Mouse (Mus musculus): Measurements from ENCODE around the gene Atg2a. TPM values are rescaled to one million over a fixed set of nuclear protein-coding genes. Genes with fewer than 3 reads are reported as not detected.
"Not testable (repeated sequence)": the region's sequence is repeated elsewhere in the genome, so short reads cannot be mapped to it uniquely, and the experiment has no call there.

Atg2a gene
- polyA plus RNA-seq, 1 experiment, result 47.4 TPM

GRCm38 (mm10) chr19:6305517-6306115 lies 64.1 kb downstream of the Atg2a start:
- H3K27ac ChIP-seq (ENCODE audit: insufficient read depth, low read length), result peak overlapping the region; percentile 81
- H3K4me3 ChIP-seq (ENCODE audit: extremely low read depth, insufficient read depth, insufficient read length), result peak overlapping the region; percentile 72; the same call in 1 of the 2 replicates
- no peaks in the 10 kb centered on the region; the same call in none of the 2 replicates for H3K4me1 ChIP-seq (ENCODE audit: control insufficient read depth, insufficient read depth, insufficient read length)
- TF ChIP-seq POLR2A (IDR thresholded peaks at IDR 0.05; ENCODE audit: low read depth, low read length), result no peak
- TF ChIP-seq CTCF (IDR thresholded peaks at IDR 0.05; ENCODE audit: extremely low read depth, insufficient read depth, insufficient read length, insufficient replicate concordance), result no peak
- H3K36me3 ChIP-seq (ENCODE audit: control insufficient read depth, insufficient read depth, low read length), result no peaks in the 10 kb centered on the region
- WGBS, result 72% methylated on average over 8 of the region's 8 CpGs
- no peaks in the 10 kb centered on the region for H3K27me3 ChIP-seq (ENCODE audit: control insufficient read depth, insufficient read depth, low read length)
- DNase-seq (ENCODE audit: low read depth in 1 of 2, low spot score in 2 of 2), result no peak

GRCm38 (mm10) chr19:6306137-6306551 lies 64.7 kb downstream of the Atg2a start, which contains the start of gene Cdc42bpg:
Gene Cdc42bpg (plus strand): TSS chr19:6306456.
- under 1% methylated on average over 37 of the region's 38 CpGs for WGBS
- no peak for TF ChIP-seq POLR2A (IDR thresholded peaks at IDR 0.05; ENCODE audit: low read depth, low read length)
- TF ChIP-seq CTCF (IDR thresholded peaks at IDR 0.05; ENCODE audit: extremely low read depth, insufficient read depth, insufficient read length, insufficient replicate concordance), result no peak

GRCm38 (mm10) chr19:6306586-6306985 lies 65.1 kb downstream of the Atg2a start:
- H3K27ac ChIP-seq (ENCODE audit: insufficient read depth, low read length), result peak overlapping the region; percentile 49; the same call in 1 of the 2 replicates
- no peaks in the 10 kb centered on the region for H3K27me3 ChIP-seq (ENCODE audit: control insufficient read depth, insufficient read depth, low read length)
- peak overlapping the region; percentile 72 for H3K4me3 ChIP-seq (ENCODE audit: extremely low read depth, insufficient read depth, insufficient read length)
- DNase-seq (ENCODE audit: low read depth in 1 of 2, low spot score in 2 of 2), result peak; percentile 56 to 66
- no peaks in the 10 kb centered on the region for H3K36me3 ChIP-seq (ENCODE audit: control insufficient read depth, insufficient read depth, low read length)
- under 1% methylated on average over 25 of the region's 34 CpGs for WGBS
- TF ChIP-seq CTCF (IDR thresholded peaks at IDR 0.05; ENCODE audit: extremely low read depth, insufficient read depth, insufficient read length, insufficient replicate concordance) (peak; percentile 58; the same call in 1 of the 2 replicates), POLR2A (IDR thresholded peaks at IDR 0.05; ENCODE audit: low read depth, low read length) (no peak)
- H3K4me1 ChIP-seq (ENCODE audit: control insufficient read depth, insufficient read depth, insufficient read length), result no peaks in the 10 kb centered on the region; the same call in none of the 2 replicates

More at GRCm38 (mm10) chr19:6306137-6306551, 64.7 kb downstream of the Atg2a start, which contains the start of gene Cdc42bpg:
- Histone ChIP-seq H3K4me1 (ENCODE audit: control insufficient read depth, insufficient read depth, insufficient read length) (no peaks in the 10 kb centered on the region; the same call in none of the 2 replicates), H3K4me3 (ENCODE audit: extremely low read depth, insufficient read depth, insufficient read length) (peak within 1 kb of the TSS; percentile 72), H3K36me3 (ENCODE audit: control insufficient read depth, insufficient read depth, low read length) (no peaks in the 10 kb centered on the region), H3K27me3 (ENCODE audit: control insufficient read depth, insufficient read depth, low read length) (no peaks in the 10 kb centered on the region), H3K27ac (ENCODE audit: insufficient read depth, low read length) (peak within 1 kb of the TSS; percentile 81)
- peak; percentile 64 to 90 for DNase-seq (ENCODE audit: low read depth in 1 of 2, low spot score in 2 of 2)

GRCm38 (mm10) chr19:6307733-6308531 lies 66.5 kb downstream of the Atg2a start:
- WGBS, result 90% methylated on average over 9 of the region's 9 CpGs
- no peak for DNase-seq (ENCODE audit: low read depth in 1 of 2, low spot score in 2 of 2)
- H3K4me3 ChIP-seq (ENCODE audit: extremely low read depth, insufficient read depth, insufficient read length), result no peak overlapping the region

GRCm38 (mm10) chr19:6310181-6310580 lies 68.7 kb downstream of the Atg2a start:
- H3K4me1 ChIP-seq (ENCODE audit: control insufficient read depth, insufficient read depth, insufficient read length), result no peaks in the 10 kb centered on the region; the same call in 1 of the 2 replicates
- TF ChIP-seq CTCF (IDR thresholded peaks at IDR 0.05; ENCODE audit: extremely low read depth, insufficient read depth, insufficient read length, insufficient replicate concordance) (no peak), POLR2A (IDR thresholded peaks at IDR 0.05; ENCODE audit: low read depth, low read length) (no peak)
- H3K27ac ChIP-seq (ENCODE audit: insufficient read depth, low read length), result no peak overlapping the region
- no peak for DNase-seq (ENCODE audit: low read depth in 1 of 2, low spot score in 2 of 2)
- no peak overlapping the region for H3K4me3 ChIP-seq (ENCODE audit: extremely low read depth, insufficient read depth, insufficient read length)
- H3K27me3 ChIP-seq (ENCODE audit: control insufficient read depth, insufficient read depth, low read length), result no peaks in the 10 kb centered on the region
- WGBS, result 90% methylated on average over 5 of the region's 5 CpGs
- peaks cover 4% of the 10 kb centered on the region for H3K36me3 ChIP-seq (ENCODE audit: control insufficient read depth, insufficient read depth, low read length)

More at GRCm38 (mm10) chr19:6307733-6308531, 66.5 kb downstream of the Atg2a start:
- Histone ChIP-seq H3K36me3 (ENCODE audit: control insufficient read depth, insufficient read depth, low read length) (no peaks in the 10 kb centered on the region), H3K27ac (ENCODE audit: insufficient read depth, low read length) (no peak overlapping the region), H3K27me3 (ENCODE audit: control insufficient read depth, insufficient read depth, low read length) (no peaks in the 10 kb centered on the region), H3K4me1 (ENCODE audit: control insufficient read depth, insufficient read depth, insufficient read length) (no peaks in the 10 kb centered on the region; the same call in 1 of the 2 replicates)
- no peak for TF ChIP-seq POLR2A (IDR thresholded peaks at IDR 0.05; ENCODE audit: low read depth, low read length)
- no peak for TF ChIP-seq CTCF (IDR thresholded peaks at IDR 0.05; ENCODE audit: extremely low read depth, insufficient read depth, insufficient read length, insufficient replicate concordance)

- not testable (repeated sequence) for H3K27me3 ChIP-seq (ENCODE audit: control insufficient read depth, insufficient read depth, low read length); H3K4me1 ChIP-seq (ENCODE audit: control insufficient read depth, insufficient read depth, insufficient read length); DNase-seq (ENCODE audit: low read depth in 1 of 2, low spot score in 2 of 2); H3K27ac ChIP-seq (ENCODE audit: insufficient read depth, low read length); H3K4me3 ChIP-seq (ENCODE audit: extremely low read depth, insufficient read depth, insufficient read length)
- H3K36me3 ChIP-seq (ENCODE audit: control insufficient read depth, insufficient read depth, low read length), result peaks cover 10% of the 10 kb centered on the region
- WGBS, result 89% methylated on average over 3 of the region's 3 CpGs
Observed at GRCm38 (mm10) chr19:6311783-6312182, 70.3 kb downstream of the Atg2a start.

Other genes starting within 250 kb of the Atg2a start
- 50.8 and 53.0 TPM in 2 replicates for gene Capn1, start 225.8 kb upstream of the Atg2a start, polyA plus RNA-seq (2012; rRNA removed)
- gene Syvn1, start 195.1 kb upstream of the Atg2a start, polyA plus RNA-seq (2012; rRNA removed), result 108 and 124 TPM in 2 replicates
- gene Mrpl49, start 183.9 kb upstream of the Atg2a start, polyA plus RNA-seq (2012; rRNA removed), result 11.0 TPM in 2 replicates
- gene Fau, start 183.8 kb upstream of the Atg2a start, polyA plus RNA-seq (2012; rRNA removed), result 1,884 and 3,019 TPM in 2 replicates
- 38.5 and 61.3 TPM in 2 replicates for gene Znhit2, start 180.5 kb upstream of the Atg2a start, polyA plus RNA-seq (2012; rRNA removed)
- gene Tm7sf2, start 173.3 kb upstream of the Atg2a start, polyA plus RNA-seq (2012; rRNA removed), result 14.0 and 23.4 TPM in 2 replicates
- 72.9 and 85.0 TPM in 2 replicates for gene Vps51, start 164.4 kb upstream of the Atg2a start, polyA plus RNA-seq (2012; rRNA removed)
- gene Tmem262, start 161.6 kb upstream of the Atg2a start, polyA plus RNA-seq (2012; rRNA removed), result 0.34 TPM in 1 of 2 replicates, not detected in the other
- gene Gm28374, start 159.4 kb upstream of the Atg2a start, polyA plus RNA-seq (2012; rRNA removed), result 0.46 TPM in 1 of 2 replicates, not detected in the other
- gene Zfpl1, start 156.7 kb upstream of the Atg2a start, polyA plus RNA-seq (2012; rRNA removed), result 66.9 and 85.9 TPM in 2 replicates
- 3.6 and 4.4 TPM in 2 replicates for gene Cdca5, start 156.7 kb upstream of the Atg2a start, polyA plus RNA-seq (2012; rRNA removed)
- 0.19 TPM in 1 of 2 replicates, not detected in the other for gene AC131692.1, start 147.2 kb upstream of the Atg2a start, polyA plus RNA-seq (2012; rRNA removed)
- 0.49 and 0.60 TPM in 2 replicates for gene Naaladl1, start 135.9 kb upstream of the Atg2a start, polyA plus RNA-seq (2012; rRNA removed)
- 30.4 and 46.7 TPM in 2 replicates for gene Sac3d1, start 123.0 kb upstream of the Atg2a start, polyA plus RNA-seq (2012; rRNA removed)
- gene Snx15, start 113.4 kb upstream of the Atg2a start, polyA plus RNA-seq (2012; rRNA removed), result 42.7 and 50.9 TPM in 2 replicates
- 8.0 and 10.8 TPM in 2 replicates for gene Batf2, start 100.7 kb upstream of the Atg2a start, polyA plus RNA-seq (2012; rRNA removed)
- gene Arl2, start 100.1 kb upstream of the Atg2a start, polyA plus RNA-seq (2012; rRNA removed), result 51.8 and 64.8 TPM in 2 replicates
- 0.15 and 0.30 TPM in 2 replicates for gene Majin, start 57.3 kb upstream of the Atg2a start, polyA plus RNA-seq (2012; rRNA removed)
- 0.42 and 0.57 TPM in 2 replicates for gene Gpha2, start 15.3 kb upstream of the Atg2a start, polyA plus RNA-seq (2012; rRNA removed)
- gene Ppp2r5b, start 5.8 kb upstream of the Atg2a start, polyA plus RNA-seq (2012; rRNA removed), result 36.9 and 56.1 TPM in 2 replicates
- 285 and 377 TPM in 2 replicates for gene Ehd1, start 35.1 kb downstream of the Atg2a start, polyA plus RNA-seq (2012; rRNA removed)
- 7.7 and 8.9 TPM in 2 replicates for gene Cdc42bpg, start 64.8 kb downstream of the Atg2a start, polyA plus RNA-seq (2012; rRNA removed)
- gene Men1, start 93.3 kb downstream of the Atg2a start, polyA plus RNA-seq (2012; rRNA removed), result 54.2 and 57.2 TPM in 2 replicates
- gene Map4k2, start 99.5 kb downstream of the Atg2a start, polyA plus RNA-seq (2012; rRNA removed), result 487 and 792 TPM in 2 replicates
- gene Sf1, start 122.0 kb downstream of the Atg2a start, polyA plus RNA-seq (2012; rRNA removed), result 177 and 239 TPM in 2 replicates
- gene Pygm, start 142.7 kb downstream of the Atg2a start, polyA plus RNA-seq (2012; rRNA removed), result 7.3 and 8.1 TPM in 2 replicates
- 681 and 703 TPM in 2 replicates for gene Rasgrp2, start 157.7 kb downstream of the Atg2a start, polyA plus RNA-seq (2012; rRNA removed)
- gene Nrxn2, start 177.1 kb downstream of the Atg2a start, polyA plus RNA-seq (2012; rRNA removed), result 2.2 and 2.9 TPM in 2 replicates

All from spleen, adult 2 months (tissue).